Mouse (Mus musculus): ENCODE results near the gene Auts2. TPM values are rescaled to one million over a fixed set of nuclear protein-coding genes. Genes with fewer than 3 reads are reported as not detected.

Auts2 gene
- polyA plus RNA-seq, 1 experiment from 2014 or later: 76.2 TPM

DNA sequence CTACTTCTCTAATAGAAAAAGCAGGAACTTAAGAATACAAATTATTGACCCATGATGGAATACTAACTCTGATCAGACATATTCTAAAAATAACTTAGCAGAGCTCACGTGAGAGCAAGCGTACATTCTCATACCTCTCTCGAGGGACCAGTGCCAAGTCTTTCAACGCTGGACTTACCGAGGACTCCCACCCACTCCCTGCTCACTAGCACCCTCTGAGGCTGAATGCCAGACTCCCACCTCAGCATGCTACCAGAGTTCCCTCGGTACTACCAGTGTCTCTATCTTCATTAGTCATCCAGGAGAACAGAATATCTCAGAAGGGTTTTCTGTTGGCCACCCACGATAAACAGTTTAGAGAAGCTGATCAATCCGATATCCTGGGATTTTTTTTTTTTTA is 105.2 kb downstream of the Auts2 start:
- no peaks in the 10 kb centered on the region for H3K36me3 ChIP-seq
- WGBS: 55% methylated on average over 8 of the region's 8 CpGs

GRCm38 (mm10) chr5:132437478-132437877 is 105.7 kb downstream of the Auts2 start:
- Histone ChIP-seq H3K4me1 (replicated peaks) (peaks cover 33% of the 10 kb centered on the region), H3K4me2 (no peak overlapping the region), H3K9ac (no peak overlapping the region), H3K36me3 (no peaks in the 10 kb centered on the region), H3K4me3 (no peak overlapping the region), H3K9me3 (no peaks in the 10 kb centered on the region), H3K27ac (replicated peaks) (no peak overlapping the region), H3K27me3 (no peaks in the 10 kb centered on the region)
- WGBS: 85% methylated on average over 8 of the region's 8 CpGs
- ATAC-seq (ENCODE audit: low FRiP score, low read depth): no peak

More for the DNA sequence above, 105.2 kb downstream of the Auts2 start:
- Histone ChIP-seq H3K4me2 (no peak overlapping the region), H3K9ac (no peak overlapping the region), H3K27me3 (no peaks in the 10 kb centered on the region), H3K4me3 (no peak overlapping the region), H3K9me3 (no peaks in the 10 kb centered on the region), H3K4me1 (replicated peaks) (peaks cover 33% of the 10 kb centered on the region), H3K27ac (replicated peaks) (no peak overlapping the region)
- no peak for ATAC-seq (ENCODE audit: low FRiP score, low read depth)

DNA sequence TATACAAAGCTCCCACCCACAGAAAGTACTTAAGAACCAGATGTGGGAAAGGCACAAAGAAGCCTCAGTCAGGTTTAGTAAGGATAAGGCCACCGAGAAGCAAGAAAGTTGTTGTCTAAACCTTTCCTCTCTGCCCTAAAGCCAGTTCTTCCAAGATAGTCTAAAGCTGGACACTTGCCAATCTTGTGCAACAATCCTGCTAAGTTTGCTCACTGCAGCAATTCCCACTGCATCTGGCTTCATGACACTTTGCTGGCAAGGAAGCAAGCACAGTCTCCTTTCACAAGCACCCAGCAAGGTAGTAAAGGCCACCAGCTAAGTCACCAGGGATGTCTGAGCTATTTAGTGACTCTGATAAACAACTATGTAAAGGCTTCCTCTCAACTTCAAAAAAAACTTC is 106.2 kb downstream of the Auts2 start:
- 55% methylated on average over 1 of the region's 1 CpGs for WGBS
- no peak for ATAC-seq (ENCODE audit: low FRiP score, low read depth)
- Histone ChIP-seq H3K27me3 (no peaks in the 10 kb centered on the region), H3K4me1 (replicated peaks) (peaks cover 33% of the 10 kb centered on the region), H3K9me3 (no peaks in the 10 kb centered on the region), H3K36me3 (no peaks in the 10 kb centered on the region), H3K4me2 (no peak overlapping the region), H3K27ac (replicated peaks) (no peak overlapping the region), H3K4me3 (no peak overlapping the region), H3K9ac (no peak overlapping the region)

DNA sequence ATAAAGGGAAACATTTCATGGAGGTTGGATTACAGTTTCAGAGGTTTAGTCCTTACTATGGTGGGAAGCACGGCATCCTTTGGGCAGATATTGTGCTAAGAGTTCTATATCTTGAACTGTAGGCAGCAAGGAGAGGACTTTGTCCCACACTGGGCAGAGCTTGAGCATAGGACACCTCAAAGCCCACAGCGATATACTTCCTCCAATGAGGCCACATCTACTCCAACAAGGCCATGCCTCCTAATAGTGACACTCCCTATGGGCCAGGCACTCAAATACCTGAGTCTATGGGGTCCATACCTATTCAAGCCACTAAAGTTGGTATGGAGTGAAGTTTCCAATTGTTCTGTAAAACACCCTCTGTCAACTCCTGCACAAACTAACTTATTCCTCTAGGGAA is 106.7 kb downstream of the Auts2 start:
- 98% methylated on average over 2 of the region's 2 CpGs for WGBS
- no peaks in the 10 kb centered on the region for H3K27me3 ChIP-seq
- H3K4me3 ChIP-seq: no peak overlapping the region
- H3K27ac ChIP-seq (replicated peaks): no peak overlapping the region
- H3K4me1 ChIP-seq (replicated peaks): peaks cover 33% of the 10 kb centered on the region
- H3K9me3 ChIP-seq: no peaks in the 10 kb centered on the region
- no peak for ATAC-seq (ENCODE audit: low FRiP score, low read depth)
- H3K9ac ChIP-seq: no peak overlapping the region
- H3K36me3 ChIP-seq: no peaks in the 10 kb centered on the region
- H3K4me2 ChIP-seq: no peak overlapping the region

GRCm38 (mm10) chr5:132435401-132435800 is 107.7 kb downstream of the Auts2 start:
- Histone ChIP-seq H3K9ac (no peak overlapping the region), H3K4me2 (no peak overlapping the region), H3K9me3 (no peaks in the 10 kb centered on the region), H3K27ac (replicated peaks) (no peak overlapping the region), H3K27me3 (no peaks in the 10 kb centered on the region), H3K4me3 (no peak overlapping the region), H3K36me3 (no peaks in the 10 kb centered on the region), H3K4me1 (replicated peaks) (peaks cover 29% of the 10 kb centered on the region)
- 58% methylated on average over 5 of the region's 5 CpGs for WGBS
- ATAC-seq (ENCODE audit: low FRiP score, low read depth): no peak

- Histone ChIP-seq H3K27me3 (no peaks in the 10 kb centered on the region), H3K9me3 (no peaks in the 10 kb centered on the region), H3K4me3 (no peak overlapping the region), H3K9ac (no peak overlapping the region), H3K27ac (replicated peaks) (no peak overlapping the region), H3K4me1 (replicated peaks) (peaks cover 32% of the 10 kb centered on the region), H3K36me3 (no peaks in the 10 kb centered on the region), H3K4me2 (no peak overlapping the region)
- 84% methylated on average over 6 of the region's 6 CpGs for WGBS
- no peak for ATAC-seq (ENCODE audit: low FRiP score, low read depth)
These were observed 109.6 kb downstream of the Auts2 start for GRCm38 (mm10) chr5:132433377-132434115.

GRCm38 (mm10) chr5:132429363-132429762 is 113.8 kb downstream of the Auts2 start:
- no peak overlapping the region for H3K27ac ChIP-seq (replicated peaks)
- WGBS: 26% methylated on average over 3 of the region's 3 CpGs

GRCm38 (mm10) chr5:132426342-132426741 is 116.8 kb downstream of the Auts2 start:
- Histone ChIP-seq H3K4me1 (replicated peaks) (peaks cover 12% of the 10 kb centered on the region), H3K9ac (no peak overlapping the region), H3K27ac (replicated peaks) (no peak overlapping the region), H3K36me3 (no peaks in the 10 kb centered on the region), H3K9me3 (no peaks in the 10 kb centered on the region), H3K27me3 (no peaks in the 10 kb centered on the region), H3K4me3 (no peak overlapping the region), H3K4me2 (no peak overlapping the region)
- 77% methylated on average over 3 of the region's 3 CpGs for WGBS
- ATAC-seq (ENCODE audit: low FRiP score, low read depth): no peak

More at GRCm38 (mm10) chr5:132429363-132429762, 113.8 kb downstream of the Auts2 start:
- H3K4me2 ChIP-seq: no peak overlapping the region
- H3K36me3 ChIP-seq: no peaks in the 10 kb centered on the region
- H3K4me1 ChIP-seq (replicated peaks): peaks cover 14% of the 10 kb centered on the region
- H3K9ac ChIP-seq: no peak overlapping the region
- no peaks in the 10 kb centered on the region for H3K9me3 ChIP-seq
- no peak overlapping the region for H3K4me3 ChIP-seq
- peak; percentile 27; the same call in 1 of the 2 replicates for ATAC-seq (ENCODE audit: low FRiP score, low read depth)
- H3K27me3 ChIP-seq: no peaks in the 10 kb centered on the region

GRCm38 (mm10) chr5:132425792-132426309 is 117.3 kb downstream of the Auts2 start:
- Histone ChIP-seq H3K27ac (replicated peaks) (no peak overlapping the region), H3K4me2 (no peak overlapping the region), H3K4me1 (replicated peaks) (peaks cover 14% of the 10 kb centered on the region), H3K27me3 (no peaks in the 10 kb centered on the region), H3K9me3 (no peaks in the 10 kb centered on the region), H3K4me3 (no peak overlapping the region), H3K9ac (no peak overlapping the region), H3K36me3 (no peaks in the 10 kb centered on the region)
- no peak for ATAC-seq (ENCODE audit: low FRiP score, low read depth)
- WGBS: 83% methylated on average over 6 of the region's 6 CpGs

- no peaks in the 10 kb centered on the region for H3K27me3 ChIP-seq
- H3K27ac ChIP-seq (replicated peaks): no peak overlapping the region
- H3K9me3 ChIP-seq: no peaks in the 10 kb centered on the region
- no peak overlapping the region for H3K4me3 ChIP-seq
- no peak overlapping the region for H3K9ac ChIP-seq
- H3K36me3 ChIP-seq: no peaks in the 10 kb centered on the region
- WGBS: 42% methylated on average over 4 of the region's 4 CpGs
- peaks cover 41% of the 10 kb centered on the region for H3K4me1 ChIP-seq (replicated peaks)
- no peak for ATAC-seq (ENCODE audit: low FRiP score, low read depth)
- no peak overlapping the region for H3K4me2 ChIP-seq
These were observed 132.7 kb downstream of the Auts2 start for GRCm38 (mm10) chr5:132410338-132410852.

DNA sequence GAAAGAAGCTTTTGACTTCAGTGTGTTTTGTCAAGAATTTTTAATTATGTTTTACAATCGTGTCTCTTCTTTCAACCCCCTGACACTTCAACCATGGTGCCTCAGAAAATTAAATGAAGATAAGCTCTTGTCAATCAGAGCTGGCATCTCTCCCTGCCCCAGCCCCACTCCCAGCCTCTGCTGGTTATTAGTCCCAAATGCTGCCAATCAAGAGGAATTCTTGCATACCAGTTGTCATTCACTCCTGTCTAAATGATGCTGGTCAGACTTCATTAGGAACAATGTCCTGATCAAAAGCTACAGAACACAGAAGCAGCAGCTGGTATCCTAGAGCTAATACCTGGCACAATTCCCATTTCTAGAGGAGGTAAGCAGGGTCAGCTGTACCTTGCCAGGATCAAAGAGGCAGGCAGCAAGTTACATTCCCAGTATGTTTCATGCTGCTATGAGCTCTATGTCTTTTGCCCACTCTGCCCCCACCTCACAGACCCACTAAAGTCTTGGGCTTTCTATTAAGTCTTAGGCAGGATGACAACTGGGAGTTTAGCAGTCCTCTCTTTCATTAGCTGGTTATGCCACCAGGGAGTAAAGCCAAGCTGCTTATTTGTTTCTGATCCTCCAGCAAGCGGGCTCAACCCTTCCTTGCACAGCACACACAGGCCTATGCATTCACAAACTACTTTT is 134.1 kb downstream of the Auts2 start:
- 35% methylated on average over 2 of the region's 2 CpGs for WGBS
- Histone ChIP-seq H3K9ac (no peak overlapping the region), H3K27ac (replicated peaks) (no peak overlapping the region), H3K4me1 (replicated peaks) (peaks cover 41% of the 10 kb centered on the region), H3K27me3 (no peaks in the 10 kb centered on the region), H3K4me3 (no peak overlapping the region), H3K9me3 (no peaks in the 10 kb centered on the region), H3K4me2 (no peak overlapping the region), H3K36me3 (no peaks in the 10 kb centered on the region)
- peak; percentile 51; the same call in 1 of the 2 replicates for ATAC-seq (ENCODE audit: low FRiP score, low read depth)

DNA sequence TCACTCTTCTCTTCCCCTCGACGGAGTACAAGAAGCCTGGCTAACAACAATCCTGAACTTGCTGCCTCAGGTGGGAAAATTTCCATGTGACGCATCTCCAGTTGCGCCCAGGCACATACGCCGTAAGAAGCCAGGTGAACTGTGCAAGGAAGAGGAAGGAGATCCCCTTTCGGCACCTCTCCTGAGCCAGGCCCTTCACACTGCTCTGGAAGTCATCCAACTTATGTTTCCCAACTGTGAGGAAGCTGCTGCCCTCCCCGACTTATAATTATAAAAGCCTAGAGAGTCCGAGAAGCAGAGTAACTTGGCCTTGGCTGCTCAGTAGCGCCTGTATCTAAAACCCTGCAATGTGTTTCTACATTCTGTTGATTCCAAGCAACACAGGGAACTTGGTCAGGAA is 142.6 kb downstream of the Auts2 start:
- Histone ChIP-seq H3K4me3 (no peak overlapping the region), H3K4me1 (replicated peaks) (peaks cover 40% of the 10 kb centered on the region), H3K4me2 (no peak overlapping the region), H3K36me3 (no peaks in the 10 kb centered on the region), H3K9me3 (no peaks in the 10 kb centered on the region), H3K9ac (no peak overlapping the region), H3K27me3 (no peaks in the 10 kb centered on the region), H3K27ac (replicated peaks) (no peak overlapping the region)
- no peak for ATAC-seq (ENCODE audit: low FRiP score, low read depth)
- 76% methylated on average over 10 of the region's 10 CpGs for WGBS
